Mouse (Mus musculus) gonadal fat pad, adult 2 months (tissue): ENCODE data around the gene Afdn. TPM values are rescaled to one million over a fixed set of nuclear protein-coding genes. Genes with fewer than 3 reads are reported as not detected.
A peak's percentile ranks its signal among the peaks of the same experiment; 100 is the strongest.

ENCODE experiments used
- DNase-seq: peaks from one replicate; pipeline ENCODE4 v3.0.0-alpha.2; 2012; ENCODE audit warnings: low read depth
- polyA plus RNA-seq: library from polyadenylated mRNA; depleted of rRNA; stranded (reverse); fragments of >200 nt; gene quantifications from 2 replicates; pipeline ENCODE4 v1.2.3, GENCODE M21; 2012; rRNA removed

The Afdn gene
- polyA plus RNA-seq = 59.9 and 61.3 TPM in 2 replicates

DNA sequence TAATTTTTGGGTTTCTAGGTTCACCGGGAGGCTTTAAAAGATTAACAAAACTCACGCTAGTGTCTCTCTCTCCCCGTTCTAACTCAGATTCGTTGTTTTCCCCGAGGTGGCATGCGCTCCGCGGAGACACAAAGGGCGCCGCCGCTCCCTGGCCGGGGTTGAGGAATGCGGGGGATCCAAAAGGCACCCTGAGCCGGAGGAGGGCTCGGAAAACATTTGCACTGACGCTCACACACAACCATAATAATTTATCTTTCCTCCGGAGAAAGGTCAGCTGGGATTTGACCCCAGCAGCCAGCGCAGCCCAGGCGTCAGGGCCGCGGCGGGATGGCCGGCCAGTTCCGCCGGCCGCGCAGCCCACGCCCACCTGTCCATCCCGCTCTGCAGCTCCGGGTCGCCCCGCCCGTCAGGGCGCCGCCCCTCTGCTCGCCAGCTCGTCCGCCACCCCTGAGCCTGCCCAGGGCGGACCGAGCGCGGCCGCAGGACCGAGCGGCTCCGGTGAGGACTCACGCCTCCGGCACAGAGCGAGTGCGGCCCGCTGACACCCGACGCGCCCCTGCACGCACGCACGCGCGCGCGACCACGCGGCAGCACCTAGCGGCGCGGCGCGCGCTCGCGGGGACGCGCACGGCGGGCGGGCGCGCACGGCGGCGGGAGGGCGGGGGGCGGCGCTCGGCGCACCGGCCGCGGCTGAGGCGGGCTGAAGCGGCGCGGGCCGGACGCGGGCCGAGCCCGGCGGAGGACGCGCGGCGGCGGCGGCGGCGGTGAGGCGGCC lies at the start of gene Afdn:
Gene Afdn, plus strand, starts transcription at position 687 of the 775 bp plus-strand sequence.
- DNase-seq = no peak

DNA sequence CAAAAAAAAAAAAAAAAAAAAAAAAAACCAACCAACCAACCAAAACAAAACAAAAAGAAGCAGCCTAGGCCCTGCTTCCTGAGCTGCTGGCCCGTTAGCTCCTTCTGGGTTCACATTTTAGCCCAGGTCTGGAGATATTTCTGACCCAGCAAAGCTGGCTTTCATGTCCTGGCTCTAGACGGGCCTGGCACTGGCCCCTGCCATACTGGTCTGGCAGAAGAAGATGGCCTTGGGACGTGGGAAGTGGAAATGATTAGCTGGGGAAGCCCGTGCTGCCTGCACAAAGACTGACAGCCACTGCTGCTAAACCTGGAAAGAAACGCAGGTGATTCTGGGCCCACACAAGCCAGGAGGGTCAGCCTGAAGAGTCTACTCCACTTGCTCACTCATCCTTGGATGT lies 49.2 kb upstream of the Afdn start:
- DNase-seq = no peak

DNA sequence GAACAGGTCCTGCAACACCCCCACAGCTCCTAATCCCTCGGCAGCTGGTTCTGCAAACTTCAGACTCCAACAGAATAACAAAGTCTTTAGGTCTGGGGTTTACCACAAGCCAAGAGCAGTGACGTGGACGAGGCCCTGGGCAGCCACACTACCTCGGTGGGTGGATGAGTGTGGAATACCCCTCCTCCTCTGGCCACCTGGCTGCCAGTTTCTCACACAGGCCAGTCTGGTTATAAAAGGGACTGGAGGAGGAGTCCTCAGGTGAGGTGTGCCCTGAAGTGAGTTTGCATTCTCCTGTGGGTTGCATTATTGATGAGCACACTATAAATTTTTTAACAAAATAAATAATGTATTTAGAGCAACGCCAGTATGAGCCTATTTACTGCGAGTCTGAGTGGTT lies 48.2 kb upstream of the Afdn start:
- DNase-seq = no peak

DNA sequence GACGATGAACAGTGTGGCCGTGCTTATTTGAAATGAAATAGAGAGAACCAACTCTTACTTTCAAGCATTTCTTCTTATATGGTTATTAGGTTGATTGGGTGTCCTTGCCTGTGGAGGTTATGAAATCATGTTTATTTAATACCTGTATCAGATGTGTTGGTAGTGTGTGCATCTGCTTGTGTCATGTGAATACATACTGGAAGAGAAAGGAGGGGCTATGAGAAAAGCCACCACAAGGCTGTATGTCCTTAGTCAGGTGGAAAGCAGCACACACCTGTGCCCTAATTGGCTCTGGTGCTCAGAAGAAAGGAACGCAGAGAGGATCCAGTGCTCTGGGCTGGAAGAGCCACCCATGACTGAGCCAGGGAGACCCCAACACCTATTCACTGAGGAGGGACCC lies 47.8 kb upstream of the Afdn start:
- DNase-seq = no peak

DNA sequence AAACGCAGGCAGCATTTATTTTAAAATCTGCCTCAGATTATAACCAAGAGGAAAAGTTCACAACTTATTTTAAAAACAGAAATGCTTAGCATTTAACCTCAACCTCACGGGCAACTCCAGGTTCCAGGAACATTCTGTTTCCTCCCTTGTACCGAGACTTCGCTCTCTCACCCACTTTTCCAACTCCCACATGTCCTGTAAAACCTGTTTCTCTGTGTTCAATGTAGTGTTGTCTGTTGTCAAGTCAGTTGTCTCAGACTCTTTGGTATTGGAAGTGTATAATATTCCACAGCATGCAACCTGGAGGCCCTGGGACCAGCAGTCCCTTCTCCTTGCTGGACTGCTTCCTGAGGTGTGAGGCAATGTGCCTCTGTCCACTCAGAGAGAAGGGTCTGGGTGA lies 46.2 kb upstream of the Afdn start:
- no peak for DNase-seq

DNA sequence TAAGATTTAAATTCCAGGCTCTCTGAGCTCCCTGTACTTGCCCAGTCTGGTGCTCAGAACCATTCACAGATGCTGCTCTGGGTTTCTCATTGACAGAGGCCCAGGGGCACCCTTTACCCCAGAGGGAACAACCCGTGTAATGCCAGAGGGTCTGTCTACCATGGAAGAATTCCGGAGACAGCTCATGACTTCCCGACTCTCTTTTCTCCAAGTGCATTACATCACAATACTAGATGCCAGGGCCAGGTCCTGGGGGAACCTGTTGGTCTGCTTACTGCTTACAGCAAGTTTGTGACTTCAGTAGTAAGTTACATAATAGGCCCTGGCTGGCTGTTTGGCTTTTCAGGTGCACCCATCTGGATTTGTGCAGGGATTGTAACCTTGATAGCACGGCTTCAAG lies 45.7 kb upstream of the Afdn start:
- peak; percentile 81 for DNase-seq

DNA sequence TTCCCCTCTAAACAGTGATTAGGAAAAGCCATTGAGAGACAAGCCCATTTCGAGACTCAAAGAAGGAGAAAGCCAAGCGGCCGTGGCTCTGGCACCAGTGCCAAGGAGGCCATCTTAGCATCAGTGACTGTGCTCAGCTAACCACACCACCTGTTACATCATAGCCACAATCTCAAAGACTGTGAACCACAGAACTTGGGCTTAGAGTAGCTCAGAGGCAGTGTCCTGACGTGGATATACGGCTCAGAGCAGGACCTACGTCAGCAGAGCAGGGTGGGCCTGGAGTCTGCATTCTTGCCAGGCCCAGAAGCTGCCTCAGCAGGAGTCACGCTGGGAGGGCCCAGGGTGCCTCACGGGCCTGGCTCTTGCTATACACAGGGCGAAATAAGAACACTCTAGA lies 44.8 kb upstream of the Afdn start:
- DNase-seq = no peak

DNA sequence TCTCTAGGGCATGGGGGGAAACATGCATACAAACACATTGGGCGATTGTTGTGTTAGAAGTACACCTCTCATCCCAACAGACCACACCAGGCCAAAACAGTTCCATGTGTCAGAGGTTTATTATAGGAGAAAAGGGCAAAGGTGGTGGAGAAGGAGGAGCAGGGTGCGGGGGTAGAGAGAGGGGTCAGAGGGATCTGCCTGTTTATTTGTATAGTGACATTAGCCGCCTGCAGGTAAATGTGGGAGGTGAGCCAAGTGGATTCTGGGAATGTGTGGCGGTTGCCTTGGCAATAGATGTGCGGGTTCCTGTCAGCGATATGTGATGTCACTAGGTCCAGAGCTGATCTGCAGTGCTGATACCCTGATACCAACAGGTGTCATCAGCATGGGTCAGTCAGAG lies 44.0 kb upstream of the Afdn start:
- no peak for DNase-seq

DNA sequence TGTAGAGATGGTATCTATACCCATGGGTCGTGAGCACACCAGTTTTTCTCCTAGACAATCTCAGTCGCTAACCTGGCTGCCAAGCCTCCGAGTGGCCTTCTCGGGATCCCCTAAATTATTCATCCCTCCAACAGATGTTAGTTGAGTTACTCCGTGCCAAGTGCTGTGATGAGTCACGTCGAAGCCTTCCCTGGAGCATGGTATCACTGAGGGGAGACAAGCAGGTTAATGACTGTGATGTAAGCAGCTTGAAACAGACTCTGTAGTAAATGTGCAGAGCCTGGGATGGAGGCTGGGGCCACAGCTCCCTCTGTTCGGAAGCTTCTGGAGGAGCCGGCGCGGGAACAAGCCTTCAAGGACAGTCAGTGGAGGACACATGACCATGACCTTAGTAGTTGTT lies 42.9 kb upstream of the Afdn start:
- DNase-seq = no peak

DNA sequence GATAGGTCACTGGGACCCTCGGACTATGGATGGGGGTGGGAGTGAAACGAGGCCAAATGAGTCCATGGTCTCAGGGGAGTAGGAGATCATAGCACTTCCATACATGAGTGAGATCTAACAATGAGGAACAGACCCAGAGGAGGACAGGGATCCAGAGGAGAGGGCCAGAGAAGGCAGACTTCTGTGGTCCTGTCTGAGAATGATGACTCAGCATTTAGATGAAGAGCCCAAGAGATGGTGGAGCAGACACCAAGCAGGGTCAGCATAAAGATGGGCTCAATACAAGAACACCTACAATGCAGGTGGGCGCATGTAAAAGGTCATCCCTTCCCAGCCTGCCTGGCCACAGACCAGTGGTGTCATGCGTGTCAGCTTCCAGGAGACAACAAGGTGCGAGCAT lies 40.2 kb upstream of the Afdn start:
- DNase-seq = no peak

DNA sequence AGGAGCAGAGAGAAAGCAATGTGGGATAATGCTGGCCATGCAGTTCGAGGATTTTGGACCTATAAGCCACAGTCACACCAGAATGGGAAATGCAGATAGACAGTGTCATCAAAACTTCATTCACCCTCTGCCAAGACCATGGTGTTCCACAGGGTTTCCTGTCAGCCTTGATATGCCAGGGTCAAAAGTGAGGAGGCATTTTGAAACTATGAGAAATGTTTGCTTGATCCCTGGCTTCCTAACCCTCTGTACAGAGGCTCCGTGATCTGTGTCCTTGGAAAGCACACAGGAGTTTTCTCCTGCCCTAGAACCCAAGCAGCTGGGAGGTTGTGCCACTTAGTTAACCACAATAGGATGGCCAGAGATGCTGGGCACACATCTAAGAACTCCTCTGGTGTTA lies 39.0 kb upstream of the Afdn start:
- no peak for DNase-seq

DNA sequence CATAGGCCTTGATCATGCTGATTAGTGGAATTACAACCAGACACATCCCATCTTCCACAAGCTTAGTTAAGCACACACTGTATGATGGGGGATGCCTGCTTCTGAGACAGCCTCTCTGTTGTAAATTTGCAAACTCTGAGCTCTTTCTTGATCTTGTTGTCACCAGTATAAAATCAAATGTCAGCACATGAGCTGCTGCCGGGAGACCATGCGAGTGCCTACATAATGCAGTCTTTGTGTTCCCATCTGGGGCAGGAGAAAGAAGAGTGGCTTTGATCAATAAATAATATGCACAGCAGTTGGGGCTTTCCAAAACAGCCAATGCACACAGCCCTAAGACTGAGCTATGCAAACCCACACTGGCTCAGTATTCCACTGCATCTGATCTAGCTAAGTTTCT lies 37.9 kb upstream of the Afdn start:
- DNase-seq = no peak

DNA sequence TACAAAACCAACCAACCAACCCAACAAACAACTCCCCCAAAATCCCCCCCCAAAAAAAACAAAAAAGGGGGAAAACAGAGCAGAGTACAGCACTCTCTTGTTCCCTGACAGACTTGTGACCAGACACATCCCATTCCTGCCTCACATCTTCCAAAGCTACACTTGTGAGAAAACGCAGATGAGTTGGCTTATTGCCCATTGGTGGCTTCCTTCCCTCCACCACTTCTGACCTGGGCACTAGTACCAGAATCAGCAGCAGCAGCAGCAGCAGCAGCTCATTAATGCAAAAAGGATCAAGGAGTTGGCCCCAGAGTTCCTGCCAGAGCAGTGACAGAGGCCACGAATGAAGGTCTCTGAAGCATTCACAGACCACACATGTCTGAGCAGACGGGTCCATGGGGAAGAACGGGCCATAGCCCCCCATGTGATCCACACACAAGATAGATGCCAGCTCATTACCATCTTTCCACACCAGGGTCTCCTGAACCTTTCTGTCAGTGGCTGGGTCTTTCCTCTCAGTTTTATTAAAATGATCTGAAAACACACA lies 35.3 kb upstream of the Afdn start:
- no peak for DNase-seq

DNA sequence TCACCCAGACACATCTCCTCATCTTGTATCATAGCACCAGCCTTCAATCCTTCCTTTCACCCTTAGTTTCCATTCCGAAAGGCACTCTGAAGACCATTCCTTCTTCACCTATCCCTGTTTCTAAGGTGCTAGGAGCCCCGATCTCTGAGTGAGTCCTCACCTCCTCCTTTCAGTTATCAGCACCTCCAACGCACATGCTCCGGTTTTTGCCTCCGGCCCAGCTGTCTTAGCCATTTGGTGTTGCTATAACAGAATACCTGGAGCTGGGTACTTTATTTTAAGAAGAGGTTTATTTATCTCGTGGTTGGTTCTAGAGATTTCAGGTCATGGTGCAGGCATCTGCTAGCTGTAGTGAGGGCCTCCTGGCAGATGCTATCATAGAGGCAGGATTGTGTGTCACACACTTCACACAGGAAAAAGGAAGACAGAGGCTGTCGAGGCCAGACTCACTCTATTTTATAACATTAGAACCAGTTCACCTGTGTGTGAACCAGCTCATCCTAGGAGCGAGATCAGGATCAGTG lies 33.4 kb upstream of the Afdn start:
- no peak for DNase-seq

DNA sequence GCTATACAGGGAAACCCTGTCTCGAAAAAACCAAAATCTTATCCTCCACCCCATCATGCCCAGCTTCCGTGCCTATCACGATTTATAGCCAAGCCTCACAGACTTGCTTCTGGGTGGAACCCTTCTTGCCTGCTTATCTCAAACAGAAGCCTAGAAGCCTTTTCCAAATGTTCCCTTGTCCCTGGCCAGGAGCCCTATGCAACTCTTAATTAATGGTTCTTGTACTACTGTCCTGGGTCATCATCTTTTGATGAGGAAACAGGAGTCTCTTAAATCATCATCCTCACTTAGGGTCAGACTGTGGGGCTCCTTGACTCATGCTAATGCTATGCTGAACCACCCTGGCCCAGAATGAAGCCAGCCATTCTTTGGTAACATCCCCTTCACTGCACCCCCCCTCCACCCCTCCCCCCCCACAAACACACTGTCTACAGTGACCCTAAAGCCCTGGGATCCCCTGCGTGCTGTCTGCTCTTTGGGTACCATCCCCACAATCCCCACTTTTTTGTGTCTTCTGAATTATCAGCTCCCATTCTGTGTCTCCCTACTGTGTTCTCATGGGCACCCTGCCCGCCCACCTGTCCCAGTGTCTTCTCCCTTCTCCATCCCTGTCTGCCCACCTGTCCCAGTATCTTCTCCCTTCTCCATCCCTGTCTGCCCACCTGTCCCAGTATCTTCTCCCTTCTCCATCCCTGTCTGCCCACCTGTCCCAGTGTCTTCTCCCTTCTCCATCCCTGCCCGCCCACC lies 29.2 kb upstream of the Afdn start:
- DNase-seq = no peak

DNA sequence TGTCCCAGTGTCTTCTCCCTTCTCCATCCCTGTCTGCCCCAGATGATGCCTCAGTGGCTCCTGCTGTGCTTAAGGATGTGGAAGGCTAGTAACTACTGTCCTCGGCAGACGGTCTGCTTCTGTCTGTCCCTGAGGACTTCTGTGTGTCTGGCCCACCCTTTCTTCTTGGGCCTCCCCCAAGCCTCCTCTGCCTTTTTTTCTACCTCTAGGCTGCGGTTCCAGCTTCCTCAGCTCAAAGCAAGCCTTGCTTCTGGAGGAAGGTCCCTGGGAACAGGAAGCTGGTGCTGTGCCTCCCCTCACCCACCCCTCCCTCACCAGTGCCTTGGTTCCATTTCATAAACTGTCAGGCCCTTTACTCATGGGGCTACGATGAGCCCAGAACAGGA lies 28.6 kb upstream of the Afdn start:
- no peak for DNase-seq

DNA sequence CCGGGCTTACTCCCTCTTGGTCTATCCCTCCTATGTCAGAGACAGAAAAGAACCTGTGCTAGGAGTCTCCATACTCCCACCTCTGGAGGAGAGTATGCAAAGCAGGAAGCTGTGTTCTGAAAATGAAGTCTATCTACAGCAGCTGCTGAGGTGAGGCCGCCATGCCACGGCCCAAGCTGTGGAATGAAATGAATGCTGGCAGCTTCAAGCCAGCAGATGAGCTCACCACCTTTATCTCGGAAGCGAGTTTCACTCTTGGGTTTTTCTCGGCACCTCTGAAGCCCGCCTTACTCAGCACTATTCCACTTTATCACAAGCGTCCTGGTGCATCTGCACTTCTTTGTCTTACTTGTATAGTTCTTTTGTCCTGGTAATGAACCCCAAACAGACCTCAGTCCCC lies 27.7 kb upstream of the Afdn start:
- no peak for DNase-seq

DNA sequence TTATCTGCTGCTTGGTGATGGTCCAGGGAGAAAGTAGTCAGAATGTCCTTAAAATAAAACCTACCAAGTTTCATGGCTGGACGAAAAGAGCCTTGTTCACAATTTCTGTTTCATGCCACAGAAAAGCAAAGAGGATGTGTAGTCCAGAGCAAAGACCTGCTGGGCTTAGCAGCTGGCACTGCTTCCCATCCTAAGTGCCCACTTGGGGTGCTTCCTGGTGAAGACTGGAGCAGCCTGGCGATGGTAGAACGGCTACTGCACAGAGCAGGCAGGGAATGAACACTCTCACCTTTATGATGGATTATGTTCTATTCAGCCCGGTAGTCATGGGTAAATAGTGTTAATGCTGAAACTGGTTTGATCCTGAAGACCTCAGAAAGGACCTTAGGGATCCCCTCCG lies 26.4 kb upstream of the Afdn start:
- no peak for DNase-seq

DNA sequence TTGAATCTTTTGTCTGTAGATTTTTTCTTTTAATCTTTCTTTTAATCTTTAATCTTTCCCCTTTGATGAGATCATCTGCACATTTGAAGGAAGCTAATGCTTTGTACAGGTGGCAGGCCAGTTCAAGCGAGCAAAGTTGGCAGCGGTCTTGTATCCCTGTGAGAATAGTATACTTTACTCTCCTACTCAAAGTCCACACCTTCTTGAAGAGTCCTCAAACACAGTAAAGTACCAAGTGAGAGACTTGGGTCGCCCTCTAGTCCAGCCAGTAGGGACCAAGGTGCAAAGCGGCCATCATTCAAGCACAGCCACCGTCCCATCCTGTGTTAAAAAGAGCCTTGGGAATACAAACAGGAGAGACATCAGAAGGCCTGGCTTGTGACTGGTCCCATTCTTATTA lies 25.3 kb upstream of the Afdn start:
- no peak for DNase-seq

DNA sequence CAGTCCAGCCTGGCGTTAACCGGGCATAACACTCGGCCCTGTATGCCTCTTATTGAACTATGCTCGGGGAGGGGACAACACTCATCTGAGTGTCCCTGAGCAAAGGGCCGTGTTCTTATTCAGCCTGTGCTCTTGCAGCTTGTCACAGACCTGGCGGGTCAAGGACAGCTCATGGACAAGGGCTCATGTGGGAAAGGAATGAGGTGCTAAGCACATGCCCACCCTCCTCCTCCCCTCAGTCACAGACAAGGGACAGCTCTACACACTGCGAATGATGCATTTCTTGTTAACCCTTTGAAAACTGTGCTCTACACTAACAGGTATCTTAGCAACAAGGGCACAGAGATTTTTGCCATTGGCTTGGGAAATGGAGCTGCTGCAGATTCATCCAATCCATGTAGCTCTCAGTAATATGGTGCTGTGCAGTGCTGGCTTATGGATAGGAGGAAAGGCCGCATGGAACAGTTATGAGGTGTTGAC lies 24.5 kb upstream of the Afdn start:
- no peak for DNase-seq

DNA sequence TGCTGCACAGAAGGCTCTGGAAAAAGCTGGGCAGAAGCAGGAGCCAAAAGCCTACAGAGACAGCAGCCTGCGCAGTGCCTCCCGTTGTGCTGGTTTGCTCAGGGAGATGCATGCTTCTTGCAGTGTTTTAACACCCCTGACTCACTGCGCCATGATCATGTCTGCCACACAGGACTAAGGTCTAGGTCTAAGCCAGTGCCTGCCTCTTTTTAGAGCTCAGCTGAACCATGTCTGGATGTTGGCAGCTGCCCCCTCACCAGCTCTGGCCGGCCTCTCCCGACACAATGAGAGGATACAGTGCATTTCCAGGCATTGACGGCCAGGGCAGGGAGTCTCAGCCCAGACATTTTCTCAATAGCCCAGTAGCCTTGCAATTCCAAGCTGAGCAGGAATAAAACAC lies 23.0 kb upstream of the Afdn start:
- DNase-seq = no peak

DNA sequence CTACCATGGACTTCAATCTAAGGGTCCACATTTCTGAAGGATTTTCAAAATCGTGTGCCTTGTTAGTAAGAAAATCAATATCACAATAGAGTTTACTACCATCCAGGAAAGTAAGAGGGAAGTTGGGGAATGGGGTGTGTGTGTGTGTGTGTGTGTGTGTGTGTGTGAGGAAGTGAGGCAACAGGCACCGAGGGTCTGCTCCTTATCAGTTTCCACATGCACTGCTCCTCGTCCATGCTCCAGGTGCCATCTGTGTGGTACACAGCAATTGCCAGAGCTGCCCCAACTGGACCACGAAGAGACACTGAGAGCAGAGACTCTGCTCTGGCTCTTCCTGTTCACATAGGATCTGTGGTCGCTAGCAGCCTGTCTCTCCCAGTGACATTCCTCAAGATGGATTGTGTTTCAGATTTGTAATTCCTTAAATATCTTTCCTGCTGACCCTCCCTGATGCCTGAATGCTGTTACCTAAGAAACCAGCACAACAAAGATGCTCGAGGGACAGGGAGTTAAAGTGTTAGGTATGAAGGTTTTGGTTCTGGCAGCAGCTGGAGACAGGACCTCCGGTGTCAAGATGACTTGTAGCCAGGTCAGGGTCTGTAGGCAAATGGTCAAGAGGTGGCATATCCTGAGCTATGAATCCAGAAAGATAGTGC lies 22.1 kb upstream of the Afdn start:
- DNase-seq = no peak
